Mouse (Mus musculus) stomach, embryonic 14.5 days (tissue): ENCODE data around the gene Fis1. TPM values are rescaled to one million over a fixed set of nuclear protein-coding genes. Genes with fewer than 3 reads are reported as not detected.
"Not testable (repeated sequence)": the region's sequence is repeated elsewhere in the genome, so short reads cannot be mapped to it uniquely, and the experiment has no call there.

ENCODE experiments used
- ATAC-seq: fragments of 200-750 bp; cut with Nextera tagmentation; 2 replicates; pipeline ENCODE4 v1.8.0; 2017; ENCODE audit warnings: low read depth, moderate TSS enrichment; ENCODE audit not compliant: insufficient number of reproducible peaks, insufficient read depth, low FRiP score
- H3K27ac ChIP-seq: fragments of 300-500 bp; sonication (generic); 2 replicates; pipeline ENCODE4 v1.5.1; 2014; ENCODE audit warnings: mild to moderate bottlenecking, low read length, moderate library complexity, mixed read lengths
- H3K27me3 ChIP-seq: fragments of 300-500 bp; sonication (generic); 2 replicates; pipeline ENCODE4 v1.6.1; 2014; ENCODE audit warnings: low read length, control low read depth, mixed read lengths; ENCODE audit not compliant: control insufficient read depth, insufficient read depth
- H3K36me3 ChIP-seq: fragments of 300-500 bp; sonication (generic); 2 replicates; pipeline ENCODE4 v1.6.1; 2014; ENCODE audit warnings: mild to moderate bottlenecking, control low read depth, low read length, moderate library complexity, mixed read lengths; ENCODE audit not compliant: control insufficient read depth, insufficient read depth
- H3K4me1 ChIP-seq: fragments of 300-500 bp; sonication (generic); 2 replicates; pipeline ENCODE4 v1.6.1; 2014; ENCODE audit warnings: low read length, control low read depth, mixed read lengths; ENCODE audit not compliant: control insufficient read depth, insufficient read depth
- H3K4me2 ChIP-seq: fragments of 300-500 bp; sonication (generic); replicated peaks from 2 replicates; pipeline ENCODE4 v1.6.1; 2014; ENCODE audit warnings: low read depth, low read length, control low read depth
- H3K4me3 ChIP-seq: fragments of 300-500 bp; sonication (generic); 2 replicates; pipeline ENCODE4 v1.5.1; 2014; ENCODE audit warnings: low read depth, low read length, control low read depth
- H3K9ac ChIP-seq: fragments of 300-500 bp; sonication (generic); replicated peaks from 2 replicates; pipeline ENCODE4 v1.6.1; 2014; ENCODE audit warnings: low read depth, mild to moderate bottlenecking, control low read depth, low read length, moderate library complexity, mixed read lengths
- H3K9me3 ChIP-seq: fragments of 300-500 bp; sonication (generic); 2 replicates; pipeline ENCODE4 v1.6.1; 2016; ENCODE audit warnings: low read depth, low read length, control low read depth; ENCODE audit not compliant: control insufficient read depth
- WGBS: fragments of 180-500 bp; shearing (Covaris S2); extraction: QIAGEN DNeasy Blood & Tissue Kit; methylation state at CpG from one replicate; pipeline ENCODE4 v1.1.7; 2014; 5-methylcytosine and 5-hydroxymethylcytosine counted together
- polyA plus RNA-seq: library from polyadenylated mRNA; unstranded; fragments of >200 nt; fragmentation: Nextera tagmentation; extraction: Ambion mirVana; gene quantifications from 2 replicates; pipeline ENCODE4 v1.2.1, GENCODE M21; 2014

The Fis1 gene
- polyA plus RNA-seq, 1 experiment from 2014 or later = 304 TPM

- no peak overlapping the region for H3K4me3 ChIP-seq
- no peak overlapping the region for H3K9ac ChIP-seq
- no peak for ATAC-seq
- no peaks in the 10 kb centered on the region for H3K4me1 ChIP-seq
- no peaks in the 10 kb centered on the region for H3K36me3 ChIP-seq
- 83% methylated on average over 6 of the region's 6 CpGs for WGBS
- H3K27me3 ChIP-seq = no peaks in the 10 kb centered on the region
- no peak overlapping the region for H3K27ac ChIP-seq
- no peaks in the 10 kb centered on the region for H3K9me3 ChIP-seq
- H3K4me2 ChIP-seq = no peak overlapping the region
These were observed 16.3 kb upstream of the Fis1 start for GRCm38 (mm10) chr5:136936750-136937149.

- no peak for ATAC-seq
- H3K4me3 ChIP-seq = no peak overlapping the region
- WGBS = 87% methylated on average over 5 of the region's 5 CpGs
- no peaks in the 10 kb centered on the region for H3K27me3 ChIP-seq
- no peaks in the 10 kb centered on the region for H3K4me1 ChIP-seq
- no peak overlapping the region for H3K9ac ChIP-seq
- H3K9me3 ChIP-seq = no peaks in the 10 kb centered on the region
- no peaks in the 10 kb centered on the region for H3K36me3 ChIP-seq
- H3K27ac ChIP-seq = no peak overlapping the region
- no peak overlapping the region for H3K4me2 ChIP-seq
These were observed 15.5 kb upstream of the Fis1 start for GRCm38 (mm10) chr5:136937621-136938020.

- no peak overlapping the region for H3K9ac ChIP-seq
- H3K4me2 ChIP-seq = no peak overlapping the region
- no peaks in the 10 kb centered on the region for H3K4me1 ChIP-seq
- no peak overlapping the region for H3K27ac ChIP-seq
- no peaks in the 10 kb centered on the region for H3K27me3 ChIP-seq
- H3K36me3 ChIP-seq = no peaks in the 10 kb centered on the region
- H3K4me3 ChIP-seq = no peak overlapping the region
- ATAC-seq = no peak
- 67% methylated on average over 7 of the region's 7 CpGs for WGBS
- H3K9me3 ChIP-seq = no peaks in the 10 kb centered on the region
These were observed 13.8 kb upstream of the Fis1 start for GRCm38 (mm10) chr5:136939284-136939683.

GRCm38 (mm10) chr5:136940029-136940428, 13.0 kb upstream of the Fis1 start:
- not testable (repeated sequence) for H3K4me2 ChIP-seq, H3K27me3 ChIP-seq, ATAC-seq, H3K4me3 ChIP-seq, H3K4me1 ChIP-seq, H3K9ac ChIP-seq, H3K36me3 ChIP-seq, H3K9me3 ChIP-seq, H3K27ac ChIP-seq
- WGBS = 74% methylated on average over 6 of the region's 6 CpGs

GRCm38 (mm10) chr5:136940845-136941560, 12.1 kb upstream of the Fis1 start:
- 85% methylated on average over 12 of the region's 12 CpGs for WGBS
- Histone ChIP-seq H3K4me2 (no peak overlapping the region), H3K9me3 (no peaks in the 10 kb centered on the region), H3K9ac (no peak overlapping the region), H3K27me3 (no peaks in the 10 kb centered on the region), H3K27ac (no peak overlapping the region), H3K4me3 (no peak overlapping the region), H3K4me1 (no peaks in the 10 kb centered on the region), H3K36me3 (no peaks in the 10 kb centered on the region)
- no peak for ATAC-seq

GRCm38 (mm10) chr5:136942781-136943180, 10.3 kb upstream of the Fis1 start:
- Histone ChIP-seq H3K4me2 (no peak overlapping the region), H3K36me3 (no peaks in the 10 kb centered on the region), H3K27ac (no peak overlapping the region), H3K9me3 (no peaks in the 10 kb centered on the region), H3K4me3 (no peak overlapping the region), H3K9ac (no peak overlapping the region), H3K4me1 (no peaks in the 10 kb centered on the region), H3K27me3 (no peaks in the 10 kb centered on the region)
- 55% methylated on average over 3 of the region's 3 CpGs for WGBS
- ATAC-seq = no peak

GRCm38 (mm10) chr5:136943382-136943781, 9.7 kb upstream of the Fis1 start:
- Histone ChIP-seq H3K9me3 (no peaks in the 10 kb centered on the region), H3K27ac (no peak overlapping the region), H3K4me2 (no peak overlapping the region), H3K9ac (no peak overlapping the region), H3K4me3 (no peak overlapping the region), H3K36me3 (no peaks in the 10 kb centered on the region), H3K27me3 (no peaks in the 10 kb centered on the region), H3K4me1 (no peaks in the 10 kb centered on the region)
- no peak for ATAC-seq
- WGBS = 70% methylated on average over 2 of the region's 2 CpGs

GRCm38 (mm10) chr5:136945084-136945483, 8.0 kb upstream of the Fis1 start:
- no peak overlapping the region for H3K9ac ChIP-seq
- no peaks in the 10 kb centered on the region for H3K27me3 ChIP-seq
- no peaks in the 10 kb centered on the region for H3K9me3 ChIP-seq
- H3K4me2 ChIP-seq = no peak overlapping the region
- no peaks in the 10 kb centered on the region for H3K4me1 ChIP-seq
- no peak overlapping the region for H3K27ac ChIP-seq
- H3K4me3 ChIP-seq = no peak overlapping the region
- WGBS = 76% methylated on average over 12 of the region's 12 CpGs
- ATAC-seq = no peak
- no peaks in the 10 kb centered on the region for H3K36me3 ChIP-seq

GRCm38 (mm10) chr5:136947874-136948273, 5.2 kb upstream of the Fis1 start:
- no peaks in the 10 kb centered on the region for H3K36me3 ChIP-seq
- no peaks in the 10 kb centered on the region for H3K27me3 ChIP-seq
- H3K27ac ChIP-seq = no peak overlapping the region
- H3K9ac ChIP-seq = no peak overlapping the region
- no peaks in the 10 kb centered on the region for H3K9me3 ChIP-seq
- no peak for ATAC-seq
- no peaks in the 10 kb centered on the region for H3K4me1 ChIP-seq
- H3K4me2 ChIP-seq = no peak overlapping the region
- no peak overlapping the region for H3K4me3 ChIP-seq
